Mouse (Mus musculus) lung, postnatal 0 days (tissue): Measurements from ENCODE around the gene Cep41. TPM values are rescaled to one million over a fixed set of nuclear protein-coding genes. Genes with fewer than 3 reads are reported as not detected.
A peak's percentile ranks its signal among the peaks of the same experiment; 100 is the strongest.

Experiments used
- ATAC-seq: fragments of 200-750 bp; cut with Nextera tagmentation; 2 replicates; pipeline ENCODE4 v1.8.0; 2017; ENCODE audit warnings: moderate library complexity
- DNase-seq: peaks from one replicate; pipeline ENCODE4 v3.0.0-alpha.2; 2016; ENCODE audit warnings: low spot score
- H3K27ac ChIP-seq: fragments of 300-500 bp; sonication (generic); 2 replicates; pipeline ENCODE4 v1.5.1; 2014; ENCODE audit warnings: antibody characterized with exemption, mild to moderate bottlenecking, low read length, mixed read lengths
- H3K27me3 ChIP-seq: fragments of 300-500 bp; sonication (generic); replicated peaks from 2 replicates; pipeline ENCODE4 v1.6.1; 2014; ENCODE audit warnings: low read length, mixed read lengths; ENCODE audit not compliant: insufficient read depth
- H3K36me3 ChIP-seq: fragments of 300-500 bp; sonication (generic); 2 replicates; pipeline ENCODE4 v1.6.1; 2014; ENCODE audit warnings: low read length, mixed read lengths; ENCODE audit not compliant: insufficient read depth
- H3K4me1 ChIP-seq: fragments of 300-500 bp; sonication (generic); 2 replicates; pipeline ENCODE4 v1.6.1; 2014; ENCODE audit warnings: antibody characterized with exemption, low read depth, low read length, mixed read lengths; ENCODE audit not compliant: insufficient read depth
- H3K4me2 ChIP-seq: fragments of 300-500 bp; sonication (generic); replicated peaks from 2 replicates; pipeline ENCODE4 v1.6.1; 2014; ENCODE audit warnings: low read depth, mild to moderate bottlenecking, low read length, moderate library complexity, mixed read lengths
- H3K4me3 ChIP-seq: fragments of 300-500 bp; sonication (generic); 2 replicates; pipeline ENCODE4 v1.5.1; 2014; ENCODE audit warnings: low read depth, low read length
- H3K9ac ChIP-seq: fragments of 300-500 bp; sonication (generic); replicated peaks from 2 replicates; pipeline ENCODE4 v1.6.1; 2014; ENCODE audit warnings: low read depth, mild to moderate bottlenecking
- H3K9me3 ChIP-seq: fragments of 300-500 bp; sonication (generic); 2 replicates; pipeline ENCODE4 v1.6.1; 2016; ENCODE audit warnings: low read length, mixed read lengths
- CTCF ChIP-seq: IDR thresholded peaks from 2 replicates; pipeline ENCODE4 v1.5.1; 2016; ENCODE audit warnings: antibody characterized with exemption, mild to moderate bottlenecking
- EP300 ChIP-seq: IDR thresholded peaks from 2 replicates; pipeline ENCODE4 v1.6.1; 2016; ENCODE audit warnings: antibody characterized with exemption, mild to moderate bottlenecking, control low read depth
- whole genome bisulfite sequencing: fragments of 180-500 bp; shearing (Covaris S2); extraction: QIAGEN DNeasy Blood & Tissue Kit; methylation state at CpG from one replicate; pipeline ENCODE4 v1.1.7; 2014; 5-methylcytosine and 5-hydroxymethylcytosine counted together
- polyA plus RNA-seq: library from polyadenylated mRNA; unstranded; fragments of >200 nt; fragmentation: Nextera tagmentation; extraction: Ambion mirVana; gene quantifications from 2 replicates; pipeline ENCODE4 v1.2.1, GENCODE M21; 2015

The Cep41 gene
- polyA plus RNA-seq, 1 experiment from 2014 or later, result 6.3 TPM

- no peak for DNase-seq
- whole genome bisulfite sequencing, result 45% methylated on average over 6 of the region's 6 CpGs
- Histone ChIP-seq H3K36me3 (no peaks in the 10 kb centered on the region), H3K27ac (no peak overlapping the region), H3K4me2 (no peak overlapping the region), H3K4me1 (no peaks in the 10 kb centered on the region), H3K4me3 (no peak overlapping the region), H3K9me3 (no peaks in the 10 kb centered on the region), H3K27me3 (no peaks in the 10 kb centered on the region), H3K9ac (no peak overlapping the region)
- no peak for ATAC-seq
- TF ChIP-seq EP300 (no peak), CTCF (no peak)
Measured at GRCm38 (mm10) chr6:30628152-30628551, 65.4 kb downstream of the Cep41 start.

GRCm38 (mm10) chr6:30624763-30625162 lies 68.8 kb downstream of the Cep41 start:
- Histone ChIP-seq H3K4me2 (no peak overlapping the region), H3K27ac (no peak overlapping the region), H3K4me3 (no peak overlapping the region), H3K27me3 (no peaks in the 10 kb centered on the region), H3K4me1 (no peaks in the 10 kb centered on the region), H3K36me3 (no peaks in the 10 kb centered on the region), H3K9me3 (no peaks in the 10 kb centered on the region), H3K9ac (no peak overlapping the region)
- no peak for TF ChIP-seq CTCF
- no peak for TF ChIP-seq EP300
- DNase-seq, result no peak
- ATAC-seq, result no peak
- WGBS, result 70% methylated on average over 9 of the region's 9 CpGs

- DNase-seq (peak; percentile 53), ATAC-seq (peak; percentile 58)
- whole genome bisulfite sequencing, result 31% methylated on average over 4 of the region's 4 CpGs
- no peak overlapping the region for H3K4me2 ChIP-seq
- H3K27ac ChIP-seq, result peak overlapping the region; percentile 11; the same call in 1 of the 2 replicates
- H3K27me3 ChIP-seq, result no peaks in the 10 kb centered on the region
- H3K9ac ChIP-seq, result no peak overlapping the region
- H3K4me1 ChIP-seq, result no peaks in the 10 kb centered on the region
- TF ChIP-seq EP300, result peak; percentile 58
- TF ChIP-seq CTCF, result no peak
- no peak overlapping the region for H3K4me3 ChIP-seq
- no peaks in the 10 kb centered on the region for H3K36me3 ChIP-seq
- H3K9me3 ChIP-seq, result no peaks in the 10 kb centered on the region
Measured at GRCm38 (mm10) chr6:30621986-30622389, 71.6 kb downstream of the Cep41 start.

GRCm38 (mm10) chr6:30620994-30621393 lies 72.6 kb downstream of the Cep41 start:
- H3K9me3 ChIP-seq, result no peaks in the 10 kb centered on the region
- DNase-seq (no peak), ATAC-seq (peak; percentile 29; the same call in 1 of the 2 replicates)
- peak overlapping the region; percentile 34; the same call in 1 of the 2 replicates for H3K27ac ChIP-seq
- TF ChIP-seq EP300, result no peak
- TF ChIP-seq CTCF, result no peak
- no peaks in the 10 kb centered on the region for H3K27me3 ChIP-seq
- H3K4me1 ChIP-seq, result no peaks in the 10 kb centered on the region
- H3K4me2 ChIP-seq, result no peak overlapping the region
- no peak overlapping the region for H3K4me3 ChIP-seq
- 81% methylated on average over 6 of the region's 6 CpGs for WGBS
- no peak overlapping the region for H3K9ac ChIP-seq
- H3K36me3 ChIP-seq, result no peaks in the 10 kb centered on the region

- 64% methylated on average over 4 of the region's 4 CpGs for WGBS
- DNase-seq, result peak; percentile 9
- Histone ChIP-seq H3K27ac (peak overlapping the region; percentile 38; the same call in 1 of the 2 replicates), H3K4me1 (no peaks in the 10 kb centered on the region), H3K4me3 (no peak overlapping the region), H3K27me3 (no peaks in the 10 kb centered on the region), H3K4me2 (no peak overlapping the region), H3K9me3 (no peaks in the 10 kb centered on the region), H3K36me3 (no peaks in the 10 kb centered on the region), H3K9ac (no peak overlapping the region)
- no peak for TF ChIP-seq EP300
- TF ChIP-seq CTCF, result no peak
- no peak for ATAC-seq
Measured at GRCm38 (mm10) chr6:30620591-30620990, 73.0 kb downstream of the Cep41 start.

GRCm38 (mm10) chr6:30619606-30620005 lies 73.9 kb downstream of the Cep41 start:
- no peak for TF ChIP-seq CTCF
- TF ChIP-seq EP300, result no peak
- DNase-seq (no peak), ATAC-seq (no peak)
- H3K9me3 ChIP-seq, result no peaks in the 10 kb centered on the region
- no peaks in the 10 kb centered on the region for H3K36me3 ChIP-seq
- WGBS, result 89% methylated on average over 5 of the region's 5 CpGs
- no peak overlapping the region for H3K27ac ChIP-seq
- no peaks in the 10 kb centered on the region for H3K4me1 ChIP-seq
- no peak overlapping the region for H3K4me3 ChIP-seq
- no peak overlapping the region for H3K9ac ChIP-seq
- no peak overlapping the region for H3K4me2 ChIP-seq
- no peaks in the 10 kb centered on the region for H3K27me3 ChIP-seq

- no peaks in the 10 kb centered on the region for H3K4me1 ChIP-seq
- no peaks in the 10 kb centered on the region for H3K36me3 ChIP-seq
- H3K9ac ChIP-seq, result no peak overlapping the region
- ATAC-seq, result no peak
- no peak overlapping the region for H3K4me2 ChIP-seq
- H3K9me3 ChIP-seq, result no peaks in the 10 kb centered on the region
- DNase-seq, result peak; percentile 26
- H3K27ac ChIP-seq, result no peak overlapping the region
- TF ChIP-seq CTCF, result no peak
- no peak for TF ChIP-seq EP300
- H3K4me3 ChIP-seq, result no peak overlapping the region
- no peaks in the 10 kb centered on the region for H3K27me3 ChIP-seq
- WGBS, result 45% methylated on average over 6 of the region's 6 CpGs
Measured at GRCm38 (mm10) chr6:30618735-30619134, 74.8 kb downstream of the Cep41 start.
